Mouse (Mus musculus) neural tube, embryonic 11.5 days (tissue): ENCODE measurements around the gene G530012D18Rik. TPM values are rescaled to one million over a fixed set of nuclear protein-coding genes. Genes with fewer than 3 reads are reported as not detected.
"Not testable (repeated sequence)": the region's sequence is repeated elsewhere in the genome, so short reads cannot be mapped to it uniquely, and the experiment has no call there.

Source experiments
- ATAC-seq: fragments of 200-750 bp; cut with Nextera tagmentation; 2 replicates; pipeline ENCODE4 v1.8.0; 2017; ENCODE audit warnings: moderate number of reproducible peaks, mild to moderate bottlenecking, moderate TSS enrichment, moderate library complexity; ENCODE audit not compliant: insufficient read depth, low FRiP score, low TSS enrichment
- DNase-seq: peaks from one replicate; pipeline ENCODE4 v3.0.0-alpha.2; 2015; ENCODE audit warnings: low spot score
- H3K27ac ChIP-seq: fragments of 300-500 bp; sonication (generic); 2 replicates; pipeline ENCODE4 v1.5.1; 2014; ENCODE audit warnings: low read depth, mild to moderate bottlenecking, low read length
- H3K27me3 ChIP-seq: fragments of 300-500 bp; sonication (generic); 2 replicates; pipeline ENCODE4 v1.6.1; 2014; ENCODE audit warnings: mild to moderate bottlenecking, low read length, mixed read lengths; ENCODE audit not compliant: control insufficient read depth, insufficient read depth
- H3K36me3 ChIP-seq: fragments of 300-500 bp; sonication (generic); 2 replicates; pipeline ENCODE4 v1.6.1; 2014; ENCODE audit warnings: mild to moderate bottlenecking, low read length, moderate library complexity, mixed read lengths; ENCODE audit not compliant: control insufficient read depth, insufficient read depth
- H3K4me1 ChIP-seq: fragments of 300-500 bp; sonication (generic); 2 replicates; pipeline ENCODE4 v1.6.1; 2014; ENCODE audit warnings: low read length, mixed read lengths; ENCODE audit not compliant: control insufficient read depth, insufficient read depth
- H3K4me2 ChIP-seq: fragments of 300-500 bp; sonication (generic); 2 replicates; pipeline ENCODE4 v1.6.1; 2014; ENCODE audit warnings: low read depth, mild to moderate bottlenecking, moderate library complexity
- H3K4me3 ChIP-seq: fragments of 300-500 bp; sonication (generic); 2 replicates; pipeline ENCODE4 v1.5.1; 2014; ENCODE audit warnings: low read depth, low read length
- H3K9ac ChIP-seq: fragments of 300-500 bp; sonication (generic); 2 replicates; pipeline ENCODE4 v1.6.1; 2014; ENCODE audit warnings: mild to moderate bottlenecking, low read length
- H3K9me3 ChIP-seq: fragments of 300-500 bp; sonication (generic); 2 replicates; pipeline ENCODE4 v1.6.1; 2016; ENCODE audit warnings: low read length; ENCODE audit not compliant: control insufficient read depth
- WGBS: fragments of 180-500 bp; shearing (Covaris S2); extraction: QIAGEN DNeasy Blood & Tissue Kit; methylation state at CpG from one replicate; pipeline ENCODE4 v1.1.7; 2014; 5-methylcytosine and 5-hydroxymethylcytosine counted together
- polyA plus RNA-seq: library from polyadenylated mRNA; unstranded; fragments of >200 nt; fragmentation: Nextera tagmentation; extraction: Ambion mirVana; gene quantifications from 2 replicates; pipeline ENCODE4 v1.2.1, GENCODE M21; 2014

The G530012D18Rik gene
- polyA plus RNA-seq: not detected in 2 replicates

GRCm38 (mm10) chr1:85575376-85575775 lies at the start of gene G530012D18Rik:
Gene G530012D18Rik (plus strand): TSS chr1:85575676.
- H3K4me1 ChIP-seq, H3K9me3 ChIP-seq, H3K27ac ChIP-seq, H3K36me3 ChIP-seq, ATAC-seq, H3K4me2 ChIP-seq, DNase-seq, H3K27me3 ChIP-seq, H3K9ac ChIP-seq, H3K4me3 ChIP-seq: not testable (repeated sequence)
- 88% methylated on average over 1 of the region's 3 CpGs for WGBS

GRCm38 (mm10) chr1:85526401-85526800 lies 49.1 kb upstream of the G530012D18Rik start:
- not testable (repeated sequence) for H3K4me2 ChIP-seq, DNase-seq, H3K27me3 ChIP-seq, H3K4me3 ChIP-seq, H3K9me3 ChIP-seq, H3K36me3 ChIP-seq, H3K4me1 ChIP-seq, H3K9ac ChIP-seq, ATAC-seq, H3K27ac ChIP-seq
- 55% methylated on average over 3 of the region's 3 CpGs for WGBS

- not testable (repeated sequence) for H3K36me3 ChIP-seq, H3K9ac ChIP-seq, H3K4me3 ChIP-seq, DNase-seq, ATAC-seq, H3K4me2 ChIP-seq, H3K4me1 ChIP-seq, H3K9me3 ChIP-seq, H3K27me3 ChIP-seq, H3K27ac ChIP-seq
- 79% methylated on average over 13 of the region's 15 CpGs for WGBS
Measured at GRCm38 (mm10) chr1:85528451-85529110, 46.9 kb upstream of the G530012D18Rik start.

- not testable (repeated sequence) for ATAC-seq, H3K4me1 ChIP-seq
Measured at GRCm38 (mm10) chr1:85543818-85544217, 31.7 kb upstream of the G530012D18Rik start.

GRCm38 (mm10) chr1:85546442-85546841 lies 29.0 kb upstream of the G530012D18Rik start:
- not testable (repeated sequence) for H3K9me3 ChIP-seq, ATAC-seq, H3K4me1 ChIP-seq, H3K27me3 ChIP-seq, H3K4me2 ChIP-seq, H3K27ac ChIP-seq, DNase-seq, H3K4me3 ChIP-seq, H3K36me3 ChIP-seq, H3K9ac ChIP-seq

More at GRCm38 (mm10) chr1:85543818-85544217, 31.7 kb upstream of the G530012D18Rik start:
- not testable (repeated sequence) for H3K27ac ChIP-seq, H3K9me3 ChIP-seq, DNase-seq, H3K36me3 ChIP-seq, H3K4me3 ChIP-seq, H3K4me2 ChIP-seq, H3K9ac ChIP-seq, H3K27me3 ChIP-seq
- 87% methylated on average over 3 of the region's 4 CpGs for whole genome bisulfite sequencing

- H3K36me3 ChIP-seq, H3K27me3 ChIP-seq, H3K9ac ChIP-seq, H3K4me2 ChIP-seq, H3K4me3 ChIP-seq, H3K4me1 ChIP-seq, ATAC-seq, DNase-seq, H3K9me3 ChIP-seq, H3K27ac ChIP-seq: not testable (repeated sequence)
- WGBS: 84% methylated on average over 4 of the region's 4 CpGs
Measured at GRCm38 (mm10) chr1:85555261-85555660, 20.2 kb upstream of the G530012D18Rik start.

GRCm38 (mm10) chr1:85573554-85573953 lies 1.9 kb upstream of the G530012D18Rik start:
- not testable (repeated sequence) for H3K9ac ChIP-seq, H3K4me1 ChIP-seq, DNase-seq, H3K27me3 ChIP-seq, H3K4me3 ChIP-seq, ATAC-seq, H3K36me3 ChIP-seq, H3K27ac ChIP-seq, H3K4me2 ChIP-seq, H3K9me3 ChIP-seq
- WGBS: 79% methylated on average over 4 of the region's 4 CpGs

GRCm38 (mm10) chr1:85578372-85579010 lies 3.0 kb downstream of the G530012D18Rik start:
- not testable (repeated sequence) for H3K4me1 ChIP-seq
- 70% methylated on average over 3 of the region's 3 CpGs for whole genome bisulfite sequencing

More at GRCm38 (mm10) chr1:85578372-85579010, 3.0 kb downstream of the G530012D18Rik start:
- H3K36me3 ChIP-seq, H3K9me3 ChIP-seq, DNase-seq, H3K4me2 ChIP-seq, H3K27ac ChIP-seq, H3K4me3 ChIP-seq, H3K9ac ChIP-seq, H3K27me3 ChIP-seq, ATAC-seq: not testable (repeated sequence)
